Mouse (Mus musculus) midbrain, embryonic 15.5 days (tissue): ENCODE results near the gene Tlnrd1. TPM values are rescaled to one million over a fixed set of nuclear protein-coding genes. Genes with fewer than 3 reads are reported as not detected.
"Not testable (repeated sequence)": the region's sequence is repeated elsewhere in the genome, so short reads cannot be mapped to it uniquely, and the experiment has no call there.

Source experiments
- ATAC-seq: fragments of 200-750 bp; cut with Nextera tagmentation; replicated peaks from 2 replicates; pipeline ENCODE4 v1.8.0; 2017; ENCODE audit warnings: moderate TSS enrichment
- H3K27ac ChIP-seq: fragments of 300-500 bp; sonication (generic); 2 replicates; pipeline ENCODE4 v1.5.1; 2015; ENCODE audit warnings: mild to moderate bottlenecking, inconsistent platforms
- H3K27me3 ChIP-seq: fragments of 300-500 bp; sonication (generic); replicated peaks from 2 replicates; pipeline ENCODE4 v1.6.1; 2015; ENCODE audit warnings: inconsistent platforms
- H3K36me3 ChIP-seq: fragments of 300-500 bp; sonication (generic); replicated peaks from 2 replicates; pipeline ENCODE4 v1.6.1; 2015; ENCODE audit warnings: inconsistent platforms
- H3K4me1 ChIP-seq: fragments of 300-500 bp; sonication (generic); 2 replicates; pipeline ENCODE4 v1.6.1; 2015; ENCODE audit warnings: inconsistent platforms
- H3K4me2 ChIP-seq: fragments of 300-500 bp; sonication (generic); 2 replicates; pipeline ENCODE4 v1.6.1; 2015; ENCODE audit warnings: inconsistent platforms, mild to moderate bottlenecking, moderate library complexity
- H3K4me3 ChIP-seq: fragments of 300-500 bp; sonication (generic); 2 replicates; pipeline ENCODE4 v1.5.1; 2015; ENCODE audit warnings: mild to moderate bottlenecking, inconsistent platforms
- H3K9ac ChIP-seq: fragments of 300-500 bp; sonication (generic); 2 replicates; pipeline ENCODE4 v1.6.1; 2015; ENCODE audit warnings: mild to moderate bottlenecking, inconsistent platforms
- H3K9me3 ChIP-seq: fragments of 300-500 bp; sonication (generic); 2 replicates; pipeline ENCODE4 v1.6.1; 2016; ENCODE audit warnings: inconsistent platforms
- WGBS: fragments of 180-500 bp; shearing (Covaris S2); methylation state at CpG from one replicate; pipeline ENCODE4 v1.1.7; 2015; ENCODE audit warnings: mixed read lengths; 5-methylcytosine and 5-hydroxymethylcytosine counted together
- polyA plus RNA-seq: library from polyadenylated mRNA; unstranded; fragments of >200 nt; fragmentation: Nextera tagmentation; extraction: Ambion mirVana; gene quantifications from 2 replicates; pipeline ENCODE4 v1.2.1, GENCODE M21; 2015

Gene Tlnrd1
- polyA plus RNA-seq, 1 experiment from 2014 or later = 10.1 TPM

- 92% methylated on average over 5 of the region's 5 CpGs for WGBS
- Histone ChIP-seq H3K9ac (no peak overlapping the region), H3K4me2 (no peak overlapping the region), H3K27ac (no peak overlapping the region), H3K36me3 (peaks cover 24% of the 10 kb centered on the region), H3K27me3 (no peaks in the 10 kb centered on the region), H3K9me3 (no peaks in the 10 kb centered on the region), H3K4me3 (no peak overlapping the region), H3K4me1 (peaks cover 29% of the 10 kb centered on the region)
- no peak for ATAC-seq
These were observed 12.1 kb upstream of the Tlnrd1 start for GRCm38 (mm10) chr7:83896077-83896740.

GRCm38 (mm10) chr7:83894348-83894747 is 10.2 kb upstream of the Tlnrd1 start:
- H3K27me3 ChIP-seq = no peaks in the 10 kb centered on the region
- no peak overlapping the region for H3K9ac ChIP-seq
- whole genome bisulfite sequencing = 96% methylated on average over 1 of the region's 1 CpGs
- no peak overlapping the region for H3K27ac ChIP-seq
- no peak overlapping the region for H3K4me2 ChIP-seq
- peaks cover 21% of the 10 kb centered on the region for H3K36me3 ChIP-seq
- H3K4me1 ChIP-seq = peaks cover 29% of the 10 kb centered on the region
- no peak overlapping the region for H3K4me3 ChIP-seq
- no peaks in the 10 kb centered on the region for H3K9me3 ChIP-seq
- no peak for ATAC-seq

GRCm38 (mm10) chr7:83892333-83892669 is 8.2 kb upstream of the Tlnrd1 start:
- peak; percentile 76 for ATAC-seq

GRCm38 (mm10) chr7:83891433-83892332 is 7.6 kb upstream of the Tlnrd1 start:
- 3% methylated on average over 43 of the region's 44 CpGs for WGBS
- H3K36me3 ChIP-seq = 0 out of 2 replicates have a peak, but pooled peaks cover 4% of the 10 kb centered on the region
- peak overlapping the region; percentile 75 for H3K4me2 ChIP-seq
- peak overlapping the region; percentile 90 for H3K27ac ChIP-seq
- peak overlapping the region; percentile 61 for H3K4me3 ChIP-seq
- no peaks in the 10 kb centered on the region for H3K27me3 ChIP-seq
- ATAC-seq = peak; percentile 98
- H3K9me3 ChIP-seq = no peaks in the 10 kb centered on the region
- peak overlapping the region; percentile 71 for H3K9ac ChIP-seq
- H3K4me1 ChIP-seq = peaks cover 29% of the 10 kb centered on the region

More at GRCm38 (mm10) chr7:83892333-83892669, 8.2 kb upstream of the Tlnrd1 start:
- H3K4me1 ChIP-seq = peaks cover 29% of the 10 kb centered on the region
- H3K4me2 ChIP-seq = peak overlapping the region; percentile 75
- H3K36me3 ChIP-seq = 0 out of 2 replicates have a peak, but pooled peaks cover 6% of the 10 kb centered on the region
- peak overlapping the region; percentile 61 for H3K4me3 ChIP-seq
- peak overlapping the region; percentile 71 for H3K9ac ChIP-seq
- no peaks in the 10 kb centered on the region for H3K27me3 ChIP-seq
- peak overlapping the region; percentile 90 for H3K27ac ChIP-seq
- H3K9me3 ChIP-seq = no peaks in the 10 kb centered on the region
- under 1% methylated on average over 18 of the region's 21 CpGs for WGBS

GRCm38 (mm10) chr7:83889946-83890345 is 5.8 kb upstream of the Tlnrd1 start:
- H3K36me3 ChIP-seq, H3K4me3 ChIP-seq, ATAC-seq, H3K9me3 ChIP-seq, H3K27me3 ChIP-seq, H3K9ac ChIP-seq, H3K27ac ChIP-seq, H3K4me2 ChIP-seq: not testable (repeated sequence)
- H3K4me1 ChIP-seq = peaks cover 30% of the 10 kb centered on the region
- WGBS = 91% methylated on average over 5 of the region's 5 CpGs

GRCm38 (mm10) chr7:83889383-83889782 is 5.3 kb upstream of the Tlnrd1 start:
- Histone ChIP-seq H3K36me3 (no peaks in the 10 kb centered on the region), H3K27me3 (no peaks in the 10 kb centered on the region), H3K9me3 (no peaks in the 10 kb centered on the region), H3K27ac (no peak overlapping the region), H3K9ac (no peak overlapping the region), H3K4me3 (no peak overlapping the region), H3K4me2 (no peak overlapping the region), H3K4me1 (peaks cover 32% of the 10 kb centered on the region)
- no peak for ATAC-seq
- WGBS = 74% methylated on average over 3 of the region's 3 CpGs

- H3K4me2 ChIP-seq = no peak overlapping the region
- H3K9me3 ChIP-seq = no peaks in the 10 kb centered on the region
- H3K36me3 ChIP-seq = no peaks in the 10 kb centered on the region
- H3K27me3 ChIP-seq = no peaks in the 10 kb centered on the region
- H3K4me1 ChIP-seq = peaks cover 26% of the 10 kb centered on the region
- WGBS = 95% methylated on average over 6 of the region's 6 CpGs
- no peak for ATAC-seq
- H3K4me3 ChIP-seq = no peak overlapping the region
- no peak overlapping the region for H3K9ac ChIP-seq
- no peak overlapping the region for H3K27ac ChIP-seq
These were observed 2.4 kb upstream of the Tlnrd1 start for GRCm38 (mm10) chr7:83886366-83887129.

GRCm38 (mm10) chr7:83885835-83886234 is 1.7 kb upstream of the Tlnrd1 start:
- Histone ChIP-seq H3K4me2 (no peak overlapping the region), H3K4me3 (no peak overlapping the region), H3K27ac (no peak overlapping the region), H3K36me3 (no peaks in the 10 kb centered on the region), H3K4me1 (peaks cover 31% of the 10 kb centered on the region), H3K27me3 (no peaks in the 10 kb centered on the region), H3K9ac (no peak overlapping the region), H3K9me3 (no peaks in the 10 kb centered on the region)
- 94% methylated on average over 4 of the region's 4 CpGs for WGBS
- ATAC-seq = no peak

GRCm38 (mm10) chr7:83884921-83885532 is 922 bp upstream of the Tlnrd1 start:
- WGBS = 37% methylated on average over 6 of the region's 6 CpGs
- Histone ChIP-seq H3K4me1 (peaks cover 38% of the 10 kb centered on the region), H3K27me3 (no peaks in the 10 kb centered on the region), H3K4me2 (peak overlapping the region; percentile 67), H3K9ac (peak overlapping the region; percentile 91), H3K27ac (peak overlapping the region; percentile 92), H3K36me3 (no peaks in the 10 kb centered on the region), H3K9me3 (no peaks in the 10 kb centered on the region), H3K4me3 (peak overlapping the region; percentile 82)
- ATAC-seq = no peak

GRCm38 (mm10) chr7:83883276-83884020 is 657 bp downstream of the Tlnrd1 start:
- WGBS = under 1% methylated on average over 83 of the region's 91 CpGs
- peak overlapping the region; percentile 91 for H3K9ac ChIP-seq
- ATAC-seq = peak; percentile 73
- H3K4me3 ChIP-seq = peak overlapping the region; percentile 82
- H3K9me3 ChIP-seq = no peaks in the 10 kb centered on the region
- peaks cover 53% of the 10 kb centered on the region for H3K4me1 ChIP-seq
- H3K27ac ChIP-seq = peak overlapping the region; percentile 92
- no peaks in the 10 kb centered on the region for H3K27me3 ChIP-seq
- peak overlapping the region; percentile 67 for H3K4me2 ChIP-seq
- H3K36me3 ChIP-seq = no peaks in the 10 kb centered on the region

- WGBS = 17% methylated on average over 56 of the region's 56 CpGs
These were observed 1.4 kb downstream of the Tlnrd1 start for GRCm38 (mm10) chr7:83882633-83883275.

More at GRCm38 (mm10) chr7:83882633-83883275, 1.4 kb downstream of the Tlnrd1 start:
- no peaks in the 10 kb centered on the region for H3K36me3 ChIP-seq
- H3K27ac ChIP-seq = peak overlapping the region; percentile 92
- peaks cover 59% of the 10 kb centered on the region for H3K4me1 ChIP-seq
- peak; percentile 21 for ATAC-seq
- no peaks in the 10 kb centered on the region for H3K9me3 ChIP-seq
- H3K9ac ChIP-seq = peak overlapping the region; percentile 91
- H3K27me3 ChIP-seq = no peaks in the 10 kb centered on the region
- peak overlapping the region; percentile 67 for H3K4me2 ChIP-seq
- H3K4me3 ChIP-seq = peak overlapping the region; percentile 82
